Mouse (Mus musculus) liver, adult 2 months (tissue): Measurements from ENCODE around the gene Olfr1162. TPM values are rescaled to one million over a fixed set of nuclear protein-coding genes. Genes with fewer than 3 reads are reported as not detected.
"Not testable (repeated sequence)": the region's sequence is repeated elsewhere in the genome, so short reads cannot be mapped to it uniquely, and the experiment has no call there.

Source experiments
- DNase-seq: peaks from one replicate; pipeline ENCODE4 v3.0.0-alpha.2; 2011; ENCODE audit warnings: low read depth, low spot score; ENCODE audit errors: extremely low read depth
- H3K27ac ChIP-seq: fragments of 200-500 bp; replicated peaks from 2 replicates; pipeline ENCODE4 v1.5.1; 2012; ENCODE audit warnings: low read depth, mild to moderate bottlenecking, control low read depth, inconsistent platforms, low read length; ENCODE audit not compliant: insufficient read depth
- H3K27me3 ChIP-seq: fragments of 200-500 bp; 2 replicates; pipeline ENCODE4 v1.6.1; 2012; ENCODE audit warnings: mild to moderate bottlenecking, moderate library complexity, low read length, inconsistent platforms; ENCODE audit not compliant: control insufficient read depth, insufficient read depth
- H3K36me3 ChIP-seq: fragments of 200-500 bp; 2 replicates; pipeline ENCODE4 v1.6.1; 2012; ENCODE audit warnings: low read length, inconsistent platforms; ENCODE audit not compliant: control insufficient read depth, insufficient read depth
- H3K4me1 ChIP-seq: fragments of 200-500 bp; 2 replicates; pipeline ENCODE4 v1.6.1; 2011; ENCODE audit warnings: low read length; ENCODE audit not compliant: control insufficient read depth, insufficient read depth
- H3K4me3 ChIP-seq: fragments of 200-500 bp; 2 replicates; pipeline ENCODE4 v1.5.1; 2011; ENCODE audit warnings: low read depth, mild to moderate bottlenecking, control low read depth, low read length, moderate library complexity; ENCODE audit not compliant: insufficient read depth
- H3K79me2 ChIP-seq: fragments of 200-500 bp; 2 replicates; pipeline ENCODE4 v1.6.1; 2012; ENCODE audit warnings: inconsistent platforms, mild to moderate bottlenecking, low read length, moderate library complexity; ENCODE audit not compliant: control insufficient read depth, insufficient read depth
- H3K9ac ChIP-seq: fragments of 200-500 bp; 2 replicates; pipeline ENCODE4 v1.6.1; 2012; ENCODE audit warnings: low read depth, mild to moderate bottlenecking, control low read depth, inconsistent platforms, low read length
- CTCF ChIP-seq: fragments of 200-500 bp; IDR thresholded peaks from 2 replicates; pipeline ENCODE4 v1.5.1; 2011; ENCODE audit warnings: low read depth, low read length, control low read depth
- POLR2A ChIP-seq: fragments of 200-500 bp; IDR thresholded peaks from 2 replicates; pipeline ENCODE4 v1.6.1; 2011; ENCODE audit warnings: low read length, control low read depth; ENCODE audit not compliant: insufficient read depth; ENCODE audit errors: extremely low read depth
- WGBS: fragments of 180-500 bp; shearing (Covaris S2); methylation state at CpG from one replicate; pipeline ENCODE4 v1.1.7; 2018; 5-methylcytosine and 5-hydroxymethylcytosine counted together
- polyA plus RNA-seq: library from polyadenylated mRNA; depleted of rRNA; stranded (reverse); fragments of >200 nt; gene quantifications from 2 replicates; pipeline ENCODE4 v1.2.3, GENCODE M21; 2012; rRNA removed
- total RNA-seq: library from RNA; depleted of rRNA; stranded (reverse); fragments of >200 nt; gene quantifications from 2 replicates; pipeline ENCODE4 v1.2.3, GENCODE M21; 2014; rRNA removed

Gene Olfr1162
- total RNA-seq (not detected in 2 replicates), polyA plus RNA-seq (not detected in 2 replicates)

DNA sequence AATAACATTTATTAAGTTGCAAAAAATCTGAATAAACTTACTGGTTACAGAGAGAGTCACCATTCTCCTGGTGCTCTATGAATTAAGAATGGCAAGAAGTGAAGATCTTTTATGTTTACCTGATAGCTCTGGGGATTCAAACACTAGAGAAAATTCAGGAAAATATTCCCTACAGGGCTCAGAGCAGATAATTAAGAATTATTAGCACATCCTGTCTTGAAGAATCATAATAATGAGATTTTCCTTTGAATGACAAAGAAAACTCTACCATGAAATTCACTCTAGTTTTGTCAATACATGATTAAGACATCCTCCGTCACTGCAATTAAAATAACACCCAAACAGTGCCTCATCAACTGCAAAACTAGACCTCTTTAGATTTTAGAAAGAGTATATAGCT, at the start of gene Olfr1162:
Olfr1162 (minus strand) TSS at position 101 of the 400 bp plus-strand sequence.
- H3K27me3 ChIP-seq: no peaks in the 10 kb centered on the region
- no peak within 1 kb of the TSS for H3K27ac ChIP-seq
- no peaks in the 10 kb centered on the region for H3K79me2 ChIP-seq
- no peaks in the 10 kb centered on the region for H3K4me1 ChIP-seq
- H3K36me3 ChIP-seq: no peaks in the 10 kb centered on the region
- no peak for DNase-seq
- WGBS: 78% methylated on average over 1 of the region's 1 CpGs
- H3K9ac ChIP-seq: no peak within 1 kb of the TSS
- no peak within 1 kb of the TSS for H3K4me3 ChIP-seq
- TF ChIP-seq CTCF (no peak), POLR2A (no peak)

DNA sequence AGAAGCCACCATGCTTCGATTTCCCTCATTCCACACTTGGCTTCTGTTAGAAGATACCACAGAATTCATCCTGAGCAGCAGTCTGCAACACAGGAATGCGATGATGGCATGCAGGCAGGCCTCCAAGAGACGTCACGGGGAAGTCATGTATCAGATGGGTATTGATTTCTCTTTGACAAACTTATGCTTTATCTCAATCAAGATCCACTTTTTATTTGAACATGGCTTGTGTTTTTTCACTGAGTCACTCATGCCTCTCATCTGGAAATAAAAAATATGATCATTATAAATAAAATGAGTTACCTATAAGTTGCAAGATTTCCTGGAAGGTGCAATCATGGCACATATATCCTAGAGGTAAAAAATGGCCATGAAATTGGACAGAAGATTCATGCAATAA, 42.9 kb upstream of the Olfr1162 start, which contains the start of gene Olfr1164:
Olfr1164 (minus strand) TSS at position 101 of the 400 bp plus-strand sequence.
- no peak within 1 kb of the TSS for H3K4me3 ChIP-seq
- H3K79me2 ChIP-seq: no peaks in the 10 kb centered on the region
- H3K36me3 ChIP-seq: no peaks in the 10 kb centered on the region
- 61% methylated on average over 4 of the region's 4 CpGs for WGBS
- no peaks in the 10 kb centered on the region for H3K27me3 ChIP-seq
- DNase-seq: no peak
- H3K27ac ChIP-seq: no peak within 1 kb of the TSS
- no peaks in the 10 kb centered on the region for H3K4me1 ChIP-seq
- H3K9ac ChIP-seq: no peak within 1 kb of the TSS
- TF ChIP-seq POLR2A: no peak
- no peak for TF ChIP-seq CTCF

DNA sequence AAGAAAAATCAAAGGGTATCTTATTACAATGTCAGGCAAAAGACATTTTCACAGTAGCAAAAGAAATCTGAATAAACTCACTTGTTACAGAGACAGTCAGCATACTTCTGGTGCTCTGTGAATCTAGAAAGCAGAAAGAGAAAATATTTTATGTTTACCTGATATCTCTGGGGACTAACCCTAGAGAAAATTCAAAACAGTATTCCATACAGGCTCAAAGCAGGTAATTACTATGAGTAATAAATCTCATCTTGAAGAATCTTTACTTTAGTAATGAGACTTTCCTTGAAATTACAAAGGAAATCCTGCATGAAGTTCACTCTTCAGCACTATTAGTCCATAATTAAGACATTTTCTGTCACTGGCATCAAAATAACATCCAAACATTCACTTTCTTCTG, 20.8 kb upstream of the Olfr1162 start, which contains the start of gene Olfr1163:
Olfr1163 (minus strand) TSS at position 101 of the 400 bp plus-strand sequence.
- Histone ChIP-seq H3K4me1 (no peaks in the 10 kb centered on the region), H3K27ac (no peak within 1 kb of the TSS), H3K9ac (no peak within 1 kb of the TSS), H3K27me3 (no peaks in the 10 kb centered on the region), H3K79me2 (no peaks in the 10 kb centered on the region), H3K36me3 (no peaks in the 10 kb centered on the region), H3K4me3 (no peak within 1 kb of the TSS)
- no peak for DNase-seq
- no peak for TF ChIP-seq CTCF
- TF ChIP-seq POLR2A: no peak

DNA sequence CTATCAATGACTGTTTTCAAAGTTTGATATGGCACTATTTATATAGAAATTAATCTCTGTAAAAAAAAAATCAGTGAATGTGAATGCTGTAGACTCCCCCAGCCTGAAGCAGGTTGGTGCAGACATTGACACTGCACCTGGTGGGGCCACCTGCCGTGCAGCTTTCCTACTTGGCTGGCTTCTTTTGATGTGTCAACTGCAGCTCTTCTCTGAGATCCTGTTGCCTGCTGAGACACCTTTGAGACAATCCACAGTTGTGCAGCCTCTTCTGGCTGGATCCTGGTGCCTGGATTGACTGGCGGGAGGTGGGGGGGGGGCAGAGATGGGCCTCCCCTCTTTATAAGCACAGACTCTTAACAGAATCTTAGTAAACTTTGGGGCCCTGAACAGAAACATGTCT, 12.7 kb upstream of the Olfr1162 start:
- no peaks in the 10 kb centered on the region for H3K27me3 ChIP-seq
- no peak for TF ChIP-seq POLR2A
- TF ChIP-seq CTCF: no peak
- H3K36me3 ChIP-seq: no peaks in the 10 kb centered on the region
- H3K9ac ChIP-seq: no peak overlapping the region
- no peak overlapping the region for H3K27ac ChIP-seq
- WGBS: 81% methylated on average over 2 of the region's 2 CpGs
- no peaks in the 10 kb centered on the region for H3K4me1 ChIP-seq
- DNase-seq: no peak
- no peaks in the 10 kb centered on the region for H3K79me2 ChIP-seq
- H3K4me3 ChIP-seq: no peak overlapping the region

DNA sequence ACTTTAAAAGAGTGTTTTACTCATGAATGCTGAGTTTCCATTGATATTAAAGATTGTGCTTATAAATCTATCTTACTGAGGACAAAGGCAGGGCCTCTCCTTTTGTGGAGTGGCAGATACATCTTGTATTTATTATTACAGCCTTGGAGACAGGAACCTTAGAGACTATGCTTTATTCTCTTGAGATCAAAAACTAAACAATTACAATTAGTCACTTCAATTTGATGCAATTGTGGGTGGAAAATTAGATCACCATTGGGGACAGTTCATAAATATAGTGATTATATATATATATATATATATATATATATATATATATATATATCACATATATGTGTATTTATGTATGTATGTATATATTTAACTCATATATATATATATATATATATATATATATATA, 13.3 kb downstream of the Olfr1162 start, which contains the start of gene Olfr73:
Olfr73 (minus strand) TSS at position 101 of the 400 bp plus-strand sequence.
- TF ChIP-seq POLR2A: no peak
- TF ChIP-seq CTCF: no peak
- DNase-seq: no peak
- H3K9ac ChIP-seq: no peak within 1 kb of the TSS
- H3K4me3 ChIP-seq: no peak within 1 kb of the TSS
- no peaks in the 10 kb centered on the region for H3K36me3 ChIP-seq
- H3K27me3 ChIP-seq: no peaks in the 10 kb centered on the region
- H3K27ac ChIP-seq: no peak within 1 kb of the TSS
- no peaks in the 10 kb centered on the region for H3K4me1 ChIP-seq
- H3K79me2 ChIP-seq: no peaks in the 10 kb centered on the region

DNA sequence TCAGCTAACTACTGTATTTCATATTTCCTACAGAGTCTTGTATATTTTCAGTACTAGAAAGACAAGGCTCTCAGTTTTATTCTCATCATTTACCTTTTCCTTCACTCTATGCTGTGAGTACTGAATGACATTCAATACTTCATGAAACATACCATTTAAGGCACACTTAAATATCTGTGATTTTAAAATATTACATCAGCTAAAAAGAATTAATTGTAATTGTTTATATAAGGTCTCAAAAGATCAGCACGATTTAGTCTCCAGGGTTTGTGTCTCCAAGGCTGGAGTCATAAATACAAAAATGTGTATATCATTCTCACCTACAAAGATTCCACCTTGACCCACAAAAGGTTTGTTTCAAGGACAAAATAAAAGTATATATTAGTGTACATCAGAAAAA, 28.5 kb downstream of the Olfr1162 start, which contains the start of gene Olfr1161:
Olfr1161 (plus strand) TSS at position 301 of the 400 bp plus-strand sequence.
- H3K4me3 ChIP-seq, H3K36me3 ChIP-seq, H3K4me1 ChIP-seq, H3K79me2 ChIP-seq, H3K27ac ChIP-seq, H3K27me3 ChIP-seq, DNase-seq, H3K9ac ChIP-seq: not testable (repeated sequence)
- 83% methylated on average over 1 of the region's 1 CpGs for WGBS
